ENCODE assay signal across 11 mouse cellular contexts in the genomic region with DNA sequence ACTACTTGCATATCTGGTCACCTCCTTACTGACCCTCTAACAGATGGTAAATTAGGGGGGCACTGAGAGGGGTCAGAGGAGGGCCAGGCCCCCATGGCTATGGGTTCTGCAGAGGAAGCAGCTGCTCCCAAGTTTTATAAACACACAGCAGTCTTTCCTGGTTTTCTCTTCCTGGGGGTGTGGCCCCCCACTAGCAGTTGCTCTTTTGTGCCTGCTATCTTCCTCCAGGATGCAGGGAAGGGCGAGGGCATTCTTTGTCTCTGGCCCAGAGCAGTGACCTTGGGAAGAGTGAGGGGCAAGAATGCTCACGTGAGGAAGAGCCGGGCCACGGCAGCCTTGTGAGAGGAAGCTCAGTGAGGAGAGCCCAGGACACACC.
DNase-seq lines count a peak whose midpoint lies in the region; ATAC-seq lines count a peak whose summit lies in the region.
"Had no signal": no experiment of that assay in that cellular context is flagged by ENCODE, and none has a peak within 500 bp of the region (broad histone marks: within the 10 kb centered on the region; RNA-seq: fewer than 3 reads in every experiment).

No protein-coding gene starts in this region.

- H3K36me3 ChIP-seq in liver, embryonic 15.5 days (replicated peaks): 0 out of 2 replicates have a peak, but pooled peaks cover 3% of the 10 kb centered on the region
- H3K36me3 ChIP-seq in embryonic facial prominence, embryonic 13.5 days: peaks cover 99% of the 10 kb centered on the region
- H3K36me3 ChIP-seq in kidney, embryonic 15.5 days: peaks cover 92% of the 10 kb centered on the region
- H3K36me3 ChIP-seq: G1E; neural tube, embryonic 15.5 days had no signal

- H3K4me2 ChIP-seq in liver, embryonic 15.5 days: no peak overlapping the region
- H3K4me2 ChIP-seq in embryonic facial prominence, embryonic 13.5 days: no peak overlapping the region
- no peak overlapping the region for H3K4me2 ChIP-seq in kidney, embryonic 15.5 days
- H3K4me2 ChIP-seq: neural tube, embryonic 15.5 days had no signal

- peaks cover 11% of the 10 kb centered on the region; the same call in 1 of the 2 replicates for H3K4me1 ChIP-seq in liver, embryonic 15.5 days (replicated peaks)
- 0 out of 2 replicates have a peak, but pooled peaks cover 8% of the 10 kb centered on the region for H3K4me1 ChIP-seq in embryonic facial prominence, embryonic 13.5 days
- H3K4me1 ChIP-seq in kidney, embryonic 15.5 days: peaks cover 5% of the 10 kb centered on the region; the same call in 1 of the 2 replicates

- H3K9ac ChIP-seq in liver, embryonic 15.5 days: no peak overlapping the region
- no peak overlapping the region for H3K9ac ChIP-seq in embryonic facial prominence, embryonic 13.5 days
- H3K9ac ChIP-seq in kidney, embryonic 15.5 days: no peak overlapping the region
- H3K9ac ChIP-seq: neural tube, embryonic 15.5 days had no signal

- no peaks in the 10 kb centered on the region for H3K9me3 ChIP-seq in liver, embryonic 15.5 days (replicated peaks)
- H3K9me3 ChIP-seq in embryonic facial prominence, embryonic 13.5 days: no peaks in the 10 kb centered on the region
- H3K9me3 ChIP-seq in kidney, embryonic 15.5 days (replicated peaks): no peaks in the 10 kb centered on the region
- H3K9me3 ChIP-seq: neural tube, embryonic 15.5 days had no signal

- peak; percentile 25; the same call in 1 of the 2 replicates for ATAC-seq in liver, embryonic 15.5 days (ENCODE audit: insufficient read depth)
- 0 out of 2 replicates have a peak, but pooled peaks have one; percentile 38 for ATAC-seq in embryonic facial prominence, embryonic 13.5 days (ENCODE audit: insufficient number of reproducible peaks, insufficient read depth, low FRiP score, low TSS enrichment, low read depth)
- peak; percentile 54; the same call in 1 of the 2 replicates for ATAC-seq in kidney, embryonic 15.5 days (replicated peaks; ENCODE audit: low FRiP score)

- DNase-seq in liver: no peak
- peak; percentile 54 for DNase-seq in lung, postnatal 25 days (ENCODE audit: low spot score)
- no peak for DNase-seq in right cerebral cortex, postnatal 25 days
- DNase-seq in embryo, embryonic 10.5 days (ENCODE audit: low spot score): no peak
- no peak for DNase-seq in gastrocnemius, postnatal 25 days
- DNase-seq: gastrocnemius, postnatal 14 days had no signal

- H3K4me3 ChIP-seq in liver, embryonic 15.5 days (replicated peaks): no peak overlapping the region
- no peak overlapping the region for H3K4me3 ChIP-seq in embryonic facial prominence, embryonic 13.5 days
- no peak overlapping the region for H3K4me3 ChIP-seq in kidney, embryonic 15.5 days (replicated peaks)
- H3K4me3 ChIP-seq: neural tube, embryonic 15.5 days had no signal

- no peaks in the 10 kb centered on the region for H3K27me3 ChIP-seq in liver, embryonic 15.5 days
- no peaks in the 10 kb centered on the region for H3K27me3 ChIP-seq in embryonic facial prominence, embryonic 13.5 days
- H3K27me3 ChIP-seq in kidney, embryonic 15.5 days: no peaks in the 10 kb centered on the region
- H3K27me3 ChIP-seq: neural tube, embryonic 15.5 days had no signal

- WGBS in liver, embryonic 15.5 days (ENCODE audit: insufficient replicate concordance): 41% methylated on average over 4 of the region's 4 CpGs
- WGBS in embryonic facial prominence, embryonic 13.5 days: 52% methylated on average over 4 of the region's 4 CpGs
- WGBS in kidney, embryonic 15.5 days: 59% methylated on average over 4 of the region's 4 CpGs

- H3K27ac ChIP-seq in liver, embryonic 15.5 days (replicated peaks): no peak overlapping the region
- peak overlapping the region; percentile 28; the same call in 1 of the 2 replicates for H3K27ac ChIP-seq in embryonic facial prominence, embryonic 13.5 days
- peak overlapping the region; percentile 58; the same call in 1 of the 2 replicates for H3K27ac ChIP-seq in kidney, embryonic 15.5 days
- H3K27ac ChIP-seq: neural tube, embryonic 15.5 days had no signal
